Mouse (Mus musculus) ES-E14 (cell line): ENCODE results near the gene Ubxn2a.

Experiments used
- CHD2 ChIP-seq: IDR thresholded peaks from 2 replicates; pipeline ENCODE4 v1.6.1; 2014; ENCODE audit warnings: mild to moderate bottlenecking, low read depth, low read length, inconsistent platforms
- HCFC1 ChIP-seq: IDR thresholded peaks from 2 replicates; pipeline ENCODE4 v1.6.1; 2012; ENCODE audit warnings: low read length, inconsistent platforms, borderline replicate concordance; ENCODE audit not compliant: insufficient read depth
- ZC3H11A ChIP-seq: IDR thresholded peaks from 2 replicates; pipeline ENCODE4 v1.6.1; 2012; ENCODE audit warnings: low read depth, mild to moderate bottlenecking, inconsistent platforms, low read length, borderline replicate concordance
- ZNF384 ChIP-seq: IDR thresholded peaks from 2 replicates; pipeline ENCODE4 v1.6.1; 2012; ENCODE audit warnings: low read depth, low read length, inconsistent platforms

DNA sequence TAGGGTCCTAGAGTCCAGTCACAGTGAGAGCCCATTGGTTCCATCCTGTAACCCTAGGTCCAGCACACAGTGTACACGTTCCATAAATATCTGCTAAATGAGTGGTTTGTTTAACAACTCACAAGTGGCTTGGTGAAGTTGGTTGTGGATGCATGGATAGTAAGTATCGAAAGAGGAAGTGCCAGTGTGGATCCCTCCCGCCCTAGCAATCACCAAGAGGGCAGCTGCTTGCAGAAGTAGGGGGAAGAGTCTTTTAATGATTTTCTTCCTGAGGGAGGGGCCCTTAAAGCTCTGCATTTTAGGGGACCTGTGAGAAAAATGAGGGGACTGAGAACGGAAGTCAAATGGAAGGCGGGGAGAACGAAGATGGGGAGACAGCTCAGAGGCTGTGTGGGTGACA, 67.5 kb downstream of the Ubxn2a start:
- TF ChIP-seq CHD2 (no peak), ZNF384 (no peak), HCFC1 (no peak), ZC3H11A (no peak)
